Mouse (Mus musculus) olfactory bulb, adult 2 months (tissue): ENCODE measurements around the gene Ryr2.

Source experiments
- CTCF ChIP-seq: fragments of 200-500 bp; IDR thresholded peaks from 2 replicates; pipeline ENCODE4 v1.5.1; 2012; ENCODE audit warnings: low read depth, mild to moderate bottlenecking, low read length, moderate library complexity; ENCODE audit not compliant: insufficient read depth
- POLR2A ChIP-seq: fragments of 200-500 bp; IDR thresholded peaks from 2 replicates; pipeline ENCODE4 v1.6.1; 2012; ENCODE audit warnings: mild to moderate bottlenecking, low read depth, low read length, moderate library complexity; ENCODE audit not compliant: insufficient read depth

DNA sequence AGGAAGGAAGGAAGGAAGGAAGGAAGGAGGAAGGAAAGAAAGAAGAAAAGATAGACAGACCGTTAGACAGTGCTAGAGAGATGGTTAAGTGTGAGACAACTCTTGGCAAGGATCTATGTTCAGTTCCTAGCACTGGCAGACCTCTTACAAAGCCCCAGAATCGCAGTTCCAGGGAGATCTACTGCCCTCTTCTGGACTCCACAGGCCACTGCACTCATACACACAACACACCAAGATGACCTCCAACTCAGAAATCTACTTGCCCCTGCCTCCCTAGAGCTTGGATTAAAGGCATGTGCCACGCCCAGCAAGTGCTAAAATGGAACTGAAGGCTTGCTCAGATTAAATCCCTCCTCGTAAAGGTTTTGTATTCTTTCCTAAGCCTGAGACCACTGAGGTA lies 179.0 kb downstream of the Ryr2 start:
- TF ChIP-seq POLR2A, result no peak
- TF ChIP-seq CTCF, result no peak
